Comparison of ENCODE assay signal across 39 mouse cellular contexts in genomic region chr4:156099427-156099826, GRCm38 (mm10). TPM values are rescaled to one million over a fixed set of nuclear protein-coding genes. Genes with fewer than 3 reads are reported as not detected.
"Had no signal": no experiment of that assay in that cellular context is flagged by ENCODE, and none has a peak within 500 bp of the region (broad histone marks: within the 10 kb centered on the region; RNA-seq: fewer than 3 reads in every experiment).

No protein-coding gene starts in this region.

- H3K4me2 ChIP-seq: heart, embryonic 11.5 days; heart, embryonic 12.5 days; heart, embryonic 13.5 days; heart, embryonic 15.5 days; hindbrain, embryonic 12.5 days; hindbrain, embryonic 13.5 days; hindbrain, embryonic 14.5 days; hindbrain, embryonic 15.5 days; intestine, embryonic 15.5 days; kidney, embryonic 15.5 days had no signal

- H3K9ac ChIP-seq: heart, embryonic 12.5 days; heart, embryonic 13.5 days; heart, embryonic 15.5 days; hindbrain, embryonic 12.5 days; hindbrain, embryonic 13.5 days; hindbrain, embryonic 14.5 days; hindbrain, embryonic 15.5 days; intestine, embryonic 15.5 days; kidney, embryonic 15.5 days had no signal

- H3K27ac ChIP-seq: heart, embryonic 13.5 days; heart, embryonic 15.5 days; hindbrain, embryonic 10.5 days; hindbrain, embryonic 12.5 days; hindbrain, embryonic 13.5 days; hindbrain, embryonic 14.5 days; hindbrain, embryonic 15.5 days; hindbrain, postnatal 0 days; intestine, embryonic 15.5 days; kidney, embryonic 15.5 days; kidney, postnatal 0 days; layer of hippocampus, adult 2 months; left cerebral cortex, adult 2 months had no signal

- H3K27me3 ChIP-seq: heart, embryonic 12.5 days; heart, embryonic 15.5 days; hindbrain, embryonic 12.5 days; hindbrain, embryonic 13.5 days; hindbrain, embryonic 15.5 days; intestine, embryonic 15.5 days; kidney, embryonic 15.5 days had no signal

- DNase-seq: heart, postnatal 10 days; heart, postnatal 14 days; heart, postnatal 36 days; kidney, adult 11 months; kidney, adult 18-20 months; kidney, adult 2 months; kidney, adult 8-10 months; kidney, adult 9 months; kidney, postnatal 10 days; kidney, postnatal 14 days; kidney, postnatal 25 days; kidney, postnatal 36 days; kidney, postnatal 4 days; layer of hippocampus, adult 9-11 months; layer of hippocampus, postnatal 36 days had no signal

- H3K4me3 ChIP-seq: heart, embryonic 12.5 days; heart, embryonic 13.5 days; heart, embryonic 15.5 days; hindbrain, embryonic 10.5 days; hindbrain, embryonic 12.5 days; hindbrain, embryonic 13.5 days; hindbrain, embryonic 15.5 days; intestine, embryonic 15.5 days; kidney, embryonic 15.5 days; layer of hippocampus, adult 2 months; left cerebral cortex, adult 2 months had no signal

- H3K4me1 ChIP-seq: heart, embryonic 15.5 days; hindbrain, embryonic 12.5 days; hindbrain, embryonic 13.5 days; hindbrain, embryonic 15.5 days; intestine, embryonic 15.5 days; kidney, embryonic 15.5 days had no signal

- H3K9me3 ChIP-seq: heart, embryonic 12.5 days; heart, embryonic 13.5 days; heart, embryonic 15.5 days; hindbrain, embryonic 10.5 days; hindbrain, embryonic 12.5 days; hindbrain, embryonic 13.5 days; hindbrain, embryonic 15.5 days; intestine, embryonic 15.5 days; kidney, embryonic 15.5 days had no signal

- ATAC-seq: hindbrain, embryonic 16.5 days; hindbrain, postnatal 0 days; inflammation-experienced regulatory T-cells, adult 6 months; intestine, embryonic 15.5 days; intestine, embryonic 16.5 days; intestine, postnatal 0 days had no signal

- H3K36me3 ChIP-seq: heart, embryonic 12.5 days; heart, embryonic 13.5 days; heart, embryonic 15.5 days; hindbrain, embryonic 10.5 days; hindbrain, embryonic 12.5 days; hindbrain, embryonic 13.5 days; hindbrain, embryonic 15.5 days; intestine, embryonic 15.5 days; kidney, embryonic 15.5 days had no signal

RNA-seq across cellular contexts. Expression of gene Rnf223, which starts 30.9 kb away (rescaled TPM):
- total RNA-seq: heart, postnatal 10 days; hematopoietic stem cell, adult 5-6 weeks had no signal
- polyA plus RNA-seq: heart, embryonic 11.5 days; heart, postnatal 0 days; inflammation-experienced regulatory T-cells, adult 6 months; intestine, postnatal 0 days had no signal

RNA-seq across cellular contexts. Expression of gene Ttll10, which starts 40.2 kb away (rescaled TPM):
- total RNA-seq: heart, postnatal 10 days; heart, postnatal 14 days; heart, postnatal 25 days; heart, postnatal 36 days; left cerebral cortex, adult 18-20 months had no signal
- polyA plus RNA-seq: heart, postnatal 0 days; hindbrain, embryonic 11.5 days; hindbrain, embryonic 13.5 days; hindbrain, embryonic 15.5 days; hindbrain, embryonic 16.5 days had no signal
